Mouse (Mus musculus) urinary bladder, postnatal 14 days (tissue): ENCODE data around the gene Bcor.

Source experiments
- DNase-seq: peaks from one replicate; pipeline ENCODE4 v3.0.0; 2021; ENCODE audit warnings: low spot score

Bcor gene

DNA sequence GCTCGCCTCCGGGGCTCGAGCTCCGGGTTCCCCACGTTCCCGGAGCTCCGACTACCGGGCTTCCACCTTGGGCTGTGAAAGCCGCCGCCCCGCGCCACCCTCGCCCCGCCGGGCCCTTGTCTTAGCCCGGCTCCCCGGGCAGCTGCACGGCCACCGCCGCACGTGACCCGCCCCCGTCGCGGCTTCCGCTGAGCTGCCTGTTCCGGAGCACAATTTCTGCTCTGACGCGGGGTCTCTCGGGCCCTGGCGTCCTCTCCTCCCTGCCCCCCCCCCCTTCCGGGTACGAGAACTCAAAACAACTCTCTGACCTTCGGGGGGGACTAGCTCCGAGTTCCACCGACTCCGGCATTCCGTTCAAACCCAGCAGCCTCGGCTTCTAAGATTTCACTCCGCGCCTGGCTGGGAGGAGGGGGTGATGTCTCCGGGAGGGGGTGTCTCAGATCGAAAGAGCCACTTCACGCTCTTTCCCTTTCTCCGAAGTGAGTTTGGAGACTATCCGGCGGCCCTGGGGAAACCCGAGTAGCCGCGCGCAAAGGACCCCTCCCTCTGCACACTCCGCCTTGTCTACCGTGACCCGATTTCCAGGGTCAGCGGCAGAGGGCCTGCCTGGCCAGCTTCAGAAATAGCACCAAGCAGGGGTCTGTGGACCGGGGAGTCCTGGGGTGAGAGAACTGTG is at the start of gene Bcor:
Gene Bcor, minus strand, starts transcription at position 375 of the 676 bp plus-strand sequence.
- DNase-seq = peak; percentile 29

DNA sequence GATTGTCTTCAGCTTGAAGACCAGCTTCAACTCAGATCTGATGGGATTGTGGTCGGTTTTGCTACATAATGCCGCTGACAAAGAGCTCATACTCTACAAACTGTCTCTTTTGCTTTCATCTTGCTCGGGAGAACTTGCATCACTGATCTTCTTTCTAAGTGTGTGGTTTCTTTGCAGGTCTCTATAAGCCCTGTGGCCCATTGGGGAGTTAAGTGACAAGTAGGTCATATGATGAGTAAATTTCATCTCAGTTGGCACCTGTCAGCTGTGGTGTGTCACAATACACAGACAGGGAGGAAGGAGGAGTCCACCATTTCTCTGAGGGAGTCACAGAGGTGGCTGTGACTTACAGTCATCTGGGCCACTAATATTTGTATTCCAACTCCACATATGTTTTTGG is 42.8 kb upstream of the Bcor start:
- no peak for DNase-seq

DNA sequence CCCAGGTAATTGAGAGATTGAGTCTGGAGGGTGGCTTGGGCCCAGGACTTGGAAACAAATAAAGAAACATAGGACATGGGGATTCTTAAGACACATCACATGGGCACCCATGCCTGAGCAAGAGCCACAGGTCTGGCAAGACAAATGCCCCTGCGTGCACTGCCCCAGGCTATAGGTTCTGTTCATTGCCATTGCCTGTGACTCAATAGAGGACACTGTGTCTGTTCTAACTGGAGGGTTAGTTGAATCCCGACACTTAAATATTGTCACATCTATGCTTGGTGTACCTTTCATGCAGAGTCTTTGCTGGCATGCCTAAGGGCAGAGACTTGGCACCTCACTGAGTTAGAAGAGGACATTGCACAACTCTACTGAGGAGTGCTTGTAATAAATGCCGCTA is 41.0 kb upstream of the Bcor start:
- DNase-seq = no peak

DNA sequence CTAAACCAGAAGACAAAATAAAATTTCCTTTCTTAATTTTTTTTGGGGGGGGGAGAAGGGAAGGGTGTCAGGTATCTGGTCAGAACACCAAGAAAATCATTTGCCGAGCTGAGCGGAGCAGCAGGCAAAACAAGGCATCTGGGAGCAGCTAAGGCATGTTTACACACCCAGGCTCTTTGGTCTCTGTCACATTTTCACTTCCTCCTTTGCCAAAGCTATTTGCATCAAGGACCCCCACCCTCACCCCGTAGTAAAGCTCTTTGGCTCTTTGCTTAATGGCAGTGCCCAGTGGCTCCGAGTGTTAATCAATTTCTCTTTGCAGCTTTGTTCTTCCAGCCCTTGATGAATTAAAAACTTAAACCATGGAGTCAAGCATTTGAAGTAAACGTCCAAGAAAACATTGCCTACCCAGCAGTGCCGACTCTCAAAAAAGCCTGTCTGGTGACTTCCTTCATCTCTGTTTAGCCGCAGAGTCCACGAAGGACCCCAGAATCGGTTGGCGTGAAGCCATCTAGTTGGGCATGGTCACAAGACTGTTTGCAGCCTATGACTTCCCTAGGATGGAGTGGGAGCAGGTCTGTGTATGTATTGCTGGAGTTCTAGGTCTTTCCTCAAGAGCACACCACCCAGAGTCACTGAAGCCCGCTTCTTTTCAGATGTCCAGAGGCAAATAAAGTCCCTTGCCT is 35.2 kb upstream of the Bcor start:
- no peak for DNase-seq

DNA sequence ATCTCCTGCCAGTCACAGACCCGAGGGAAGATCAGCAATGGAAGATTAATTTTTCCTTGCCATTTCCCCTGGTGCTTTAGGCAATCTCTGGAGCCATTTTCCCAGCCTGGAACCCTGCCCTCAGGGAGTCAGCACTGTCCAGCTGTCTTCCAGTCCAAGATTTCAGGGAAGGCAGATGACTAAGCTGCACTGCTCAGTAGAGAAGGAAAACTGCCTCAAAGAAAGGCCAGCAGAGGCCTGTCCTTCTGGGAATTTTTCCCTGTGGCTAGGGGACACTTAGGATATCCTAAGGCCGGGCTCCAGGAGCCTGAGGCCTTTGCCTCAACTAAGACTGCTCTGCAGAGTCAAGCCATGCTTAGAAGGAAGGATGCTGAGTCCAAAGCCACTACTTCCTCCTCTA is 32.2 kb upstream of the Bcor start:
- no peak for DNase-seq

DNA sequence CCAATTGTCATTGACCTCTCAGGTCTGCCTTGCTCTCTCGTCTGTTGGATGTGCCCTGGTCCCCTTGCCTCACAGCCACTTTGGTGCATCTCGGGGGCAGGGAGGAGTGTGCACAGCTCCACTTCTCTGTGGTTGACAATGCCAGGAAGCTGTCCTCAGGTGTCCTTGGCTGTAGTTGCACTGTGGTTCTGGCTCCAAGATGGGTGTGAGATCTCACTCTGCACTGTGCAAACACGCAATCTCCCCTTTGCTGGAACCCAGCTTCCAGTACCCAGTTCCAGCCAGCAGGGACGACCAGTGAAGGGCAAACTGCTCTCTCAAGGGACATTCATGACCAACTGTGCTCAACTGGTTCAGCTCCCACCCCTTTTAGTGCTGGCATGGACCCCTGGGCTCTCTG is 29.4 kb upstream of the Bcor start:
- no peak for DNase-seq

DNA sequence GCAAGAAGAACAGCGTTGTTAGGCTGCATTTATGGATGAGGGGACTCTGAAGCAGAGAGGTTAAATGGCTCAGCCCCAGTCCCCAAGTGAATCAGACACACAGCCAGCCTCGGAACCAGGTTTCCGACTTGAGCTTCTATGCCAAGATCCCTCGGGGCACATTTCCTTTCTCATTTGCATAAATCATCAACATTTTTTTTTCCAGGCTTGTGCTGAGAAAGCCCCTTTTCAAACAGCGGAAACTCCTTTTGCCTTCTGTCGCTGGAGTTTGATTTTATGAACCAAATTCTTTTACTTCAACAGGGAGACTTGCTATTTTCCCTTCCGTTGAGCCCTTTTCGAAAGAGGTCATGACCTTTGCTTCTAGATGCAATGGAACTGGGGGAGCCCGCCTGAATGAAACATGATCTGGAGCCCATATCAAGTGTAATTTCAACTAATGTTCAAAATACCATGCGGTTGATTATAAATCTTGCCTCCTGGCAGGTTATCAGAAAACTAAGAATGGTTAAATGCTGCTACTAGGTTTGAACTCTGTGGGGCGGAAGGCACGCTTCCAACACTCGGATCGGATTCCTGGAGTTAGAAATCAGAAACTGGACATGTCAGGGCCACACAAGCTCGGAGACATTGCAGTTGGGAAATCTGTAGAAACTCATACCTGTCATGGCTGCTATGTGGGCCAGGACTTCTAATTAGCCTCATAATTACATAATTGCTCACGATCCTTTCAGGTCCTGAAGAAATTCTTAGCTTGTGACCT is 15.2 kb upstream of the Bcor start:
- DNase-seq = no peak

DNA sequence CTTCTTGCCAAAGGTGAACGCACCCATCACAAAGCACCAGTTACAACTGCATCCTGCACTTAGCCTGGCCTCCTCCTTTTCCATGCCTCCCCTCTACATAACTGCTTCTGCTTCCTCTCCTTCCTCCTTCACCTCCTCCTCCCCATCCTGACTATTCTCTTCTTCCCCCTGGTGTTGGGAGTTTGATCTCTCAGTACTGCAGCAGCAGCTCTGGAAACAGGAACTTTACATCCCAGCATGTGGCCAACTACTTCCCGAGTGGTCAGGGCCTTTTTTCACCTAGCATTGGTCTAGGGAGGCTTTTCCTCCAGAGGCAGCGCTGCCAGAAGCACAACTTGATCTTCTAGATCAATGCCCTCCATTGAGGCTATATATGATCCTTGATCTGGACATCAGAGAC is 10.0 kb upstream of the Bcor start:
- DNase-seq = no peak

DNA sequence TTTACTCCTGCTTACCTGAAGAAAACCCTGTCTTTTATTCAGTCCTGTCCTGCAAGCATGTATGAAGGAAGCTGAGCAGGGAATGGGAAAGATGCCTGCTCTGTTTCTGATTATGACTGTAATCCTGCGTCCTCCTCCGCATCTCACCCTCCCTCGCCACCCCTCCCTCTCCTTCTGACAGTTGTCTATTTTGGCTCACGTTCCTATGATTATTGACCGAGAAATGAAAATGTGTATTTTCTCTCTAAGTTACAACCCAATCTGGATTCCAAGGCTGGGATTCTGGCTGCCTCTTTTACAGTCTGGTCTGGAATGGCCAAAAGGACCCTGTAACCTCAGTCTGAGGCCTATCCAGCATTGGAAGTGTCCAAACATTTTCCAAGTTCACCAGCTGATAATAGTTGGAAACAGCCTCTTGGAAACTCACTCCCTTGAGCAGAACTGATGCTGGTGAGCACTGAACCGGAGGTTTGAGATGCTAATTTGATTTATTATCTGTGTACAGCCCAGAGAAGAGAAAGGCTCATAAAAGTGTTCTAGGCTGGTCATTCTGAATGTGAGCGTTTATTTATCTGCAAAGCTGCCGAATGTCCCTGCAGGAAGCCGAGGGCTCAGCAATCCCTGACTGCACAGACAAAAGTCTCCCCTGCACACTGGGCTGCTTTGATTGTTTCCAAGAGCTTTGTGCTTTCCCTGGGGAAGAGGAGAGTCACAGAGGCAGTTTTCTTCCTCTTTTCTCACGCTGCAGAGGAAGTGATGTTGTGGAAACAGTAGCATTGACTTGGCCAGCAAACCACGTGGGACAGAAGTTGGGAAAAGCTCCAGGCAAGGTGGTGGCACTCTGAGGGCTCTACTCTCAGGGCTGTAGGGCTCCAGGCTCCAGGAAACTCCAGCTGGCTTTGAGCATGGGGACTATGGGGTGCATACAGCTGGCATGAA is 4.7 kb upstream of the Bcor start:
- no peak for DNase-seq

DNA sequence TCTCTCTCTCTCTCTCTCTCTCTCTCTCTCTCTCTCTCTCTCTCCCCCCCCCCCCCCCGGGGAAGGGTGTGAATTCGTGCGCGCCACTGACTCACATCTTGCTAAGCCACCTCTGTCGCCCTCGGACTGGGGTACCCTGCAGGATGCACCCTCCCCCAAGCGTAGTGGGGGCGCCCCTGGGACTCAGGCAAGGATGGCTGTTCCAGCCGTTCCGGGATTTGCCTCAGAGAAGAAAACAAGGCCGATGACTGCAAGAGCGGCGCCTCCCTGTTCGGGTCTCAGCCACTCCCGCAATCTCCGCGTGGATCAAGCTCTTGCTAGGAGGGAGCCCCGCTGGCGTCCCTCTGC is 647 bp downstream of the Bcor start:
- no peak for DNase-seq

DNA sequence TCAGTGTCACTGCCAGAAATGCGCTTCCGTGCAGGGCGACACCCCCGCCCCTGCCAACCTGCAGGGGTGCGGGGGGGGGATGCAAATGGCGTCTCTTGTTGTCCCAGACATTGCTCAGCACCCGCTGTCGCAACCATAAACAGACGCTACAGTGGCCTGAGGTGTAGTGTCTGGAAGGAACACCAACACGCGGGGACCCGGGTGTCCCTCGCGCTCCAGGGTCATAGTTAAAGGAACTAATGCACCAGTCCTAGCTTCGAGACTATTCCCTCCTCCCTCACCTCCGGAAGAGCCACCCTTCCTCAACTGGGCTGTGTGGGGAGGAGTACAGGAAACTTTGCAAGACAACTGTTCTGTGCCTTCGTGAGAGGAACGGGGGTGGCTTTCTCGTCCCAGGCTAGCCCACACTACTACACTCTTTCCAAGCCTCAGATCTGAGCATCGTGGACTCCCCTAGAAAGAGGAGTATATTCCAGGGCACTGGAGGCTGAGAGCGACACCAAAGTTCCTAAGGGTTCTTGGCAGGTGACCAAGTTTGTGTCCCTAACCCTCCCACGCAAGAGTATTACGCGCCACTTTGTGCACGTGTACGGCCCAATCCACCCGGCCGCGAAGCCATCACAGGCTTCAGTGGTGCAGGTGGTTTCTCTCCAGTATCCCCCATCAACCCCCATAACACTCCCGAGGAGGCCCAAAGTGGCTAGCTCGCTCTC is 1.2 kb downstream of the Bcor start:
- no peak for DNase-seq

DNA sequence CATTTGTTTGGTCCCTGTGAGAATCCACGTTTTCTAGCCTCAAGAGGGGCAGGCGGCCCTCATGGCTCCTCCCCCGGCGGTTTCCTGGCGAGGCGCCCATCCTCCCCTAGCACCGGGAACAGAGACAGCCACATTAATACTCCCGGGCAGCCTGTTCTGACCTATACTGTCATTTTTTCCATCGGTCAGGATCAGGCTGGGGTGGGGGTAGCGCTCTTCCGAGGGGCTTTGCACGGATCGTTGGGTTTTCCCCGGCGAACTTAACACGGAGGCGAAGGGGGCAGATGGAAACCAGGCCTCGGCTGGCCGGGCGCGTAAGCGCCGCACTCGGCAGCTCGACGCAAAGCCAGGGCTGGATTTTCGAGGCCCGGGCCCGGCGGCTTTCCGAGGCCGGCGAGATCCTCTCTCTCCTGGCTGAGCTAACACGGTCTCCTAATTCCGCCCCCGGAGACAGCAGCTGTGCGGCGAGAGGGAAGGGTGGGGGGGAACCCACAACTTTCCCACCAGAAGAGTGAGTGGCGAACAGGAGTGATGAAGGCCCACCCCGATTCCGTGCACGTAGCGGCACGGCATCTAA is 1.8 kb downstream of the Bcor start:
- DNase-seq = peak; percentile 66

DNA sequence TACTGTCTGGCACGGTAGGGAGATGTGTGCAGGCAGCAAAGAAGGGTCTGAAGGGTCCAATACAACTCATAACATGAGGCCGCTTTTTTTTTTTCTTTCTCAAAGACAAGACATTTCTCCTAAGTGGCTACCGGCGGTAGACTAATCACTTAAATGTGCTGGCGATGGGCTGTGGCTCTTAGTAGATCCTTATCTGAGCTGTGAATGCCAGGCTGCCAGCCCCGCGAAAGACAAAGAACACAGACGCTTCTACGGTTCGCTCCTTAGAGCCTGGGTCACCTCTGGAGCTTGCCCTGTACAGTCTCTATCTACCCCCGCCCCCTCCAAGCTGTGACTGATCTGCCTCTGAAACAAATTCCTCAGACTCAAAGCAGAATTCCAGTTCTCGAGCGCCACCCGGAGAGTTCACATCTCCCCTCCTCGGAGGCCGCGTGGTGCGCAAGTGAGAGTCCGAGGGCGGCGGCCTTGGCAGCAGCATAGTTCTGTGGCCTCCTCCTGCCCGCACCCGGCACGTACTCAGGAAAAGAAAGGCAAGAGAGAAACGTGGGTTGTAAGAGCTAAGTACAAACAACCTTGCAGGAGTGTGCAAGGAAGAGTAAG is 2.7 kb downstream of the Bcor start:
- DNase-seq = no peak

DNA sequence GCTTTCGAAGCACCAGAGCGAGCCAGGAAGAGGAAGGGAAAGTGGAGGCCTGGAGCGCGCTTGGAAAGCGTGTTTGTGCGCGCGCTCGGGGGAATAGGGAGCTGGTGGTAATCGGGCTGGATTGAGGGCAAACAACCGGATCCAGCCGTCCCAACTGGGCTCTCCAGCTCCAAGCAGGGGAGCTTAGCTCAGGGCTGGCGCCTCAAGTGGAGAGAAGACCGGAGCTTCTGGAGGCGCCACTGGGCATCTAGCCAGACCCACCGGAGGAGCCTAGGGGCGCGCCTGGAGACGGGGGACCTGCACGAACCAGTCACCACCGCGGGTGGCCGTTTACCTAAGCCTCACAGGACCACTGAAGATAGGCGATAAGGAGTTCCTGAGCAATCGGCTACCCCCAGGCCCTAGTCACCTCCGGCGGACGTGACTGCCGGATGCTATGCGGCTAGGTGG is 4.3 kb downstream of the Bcor start:
- no peak for DNase-seq

DNA sequence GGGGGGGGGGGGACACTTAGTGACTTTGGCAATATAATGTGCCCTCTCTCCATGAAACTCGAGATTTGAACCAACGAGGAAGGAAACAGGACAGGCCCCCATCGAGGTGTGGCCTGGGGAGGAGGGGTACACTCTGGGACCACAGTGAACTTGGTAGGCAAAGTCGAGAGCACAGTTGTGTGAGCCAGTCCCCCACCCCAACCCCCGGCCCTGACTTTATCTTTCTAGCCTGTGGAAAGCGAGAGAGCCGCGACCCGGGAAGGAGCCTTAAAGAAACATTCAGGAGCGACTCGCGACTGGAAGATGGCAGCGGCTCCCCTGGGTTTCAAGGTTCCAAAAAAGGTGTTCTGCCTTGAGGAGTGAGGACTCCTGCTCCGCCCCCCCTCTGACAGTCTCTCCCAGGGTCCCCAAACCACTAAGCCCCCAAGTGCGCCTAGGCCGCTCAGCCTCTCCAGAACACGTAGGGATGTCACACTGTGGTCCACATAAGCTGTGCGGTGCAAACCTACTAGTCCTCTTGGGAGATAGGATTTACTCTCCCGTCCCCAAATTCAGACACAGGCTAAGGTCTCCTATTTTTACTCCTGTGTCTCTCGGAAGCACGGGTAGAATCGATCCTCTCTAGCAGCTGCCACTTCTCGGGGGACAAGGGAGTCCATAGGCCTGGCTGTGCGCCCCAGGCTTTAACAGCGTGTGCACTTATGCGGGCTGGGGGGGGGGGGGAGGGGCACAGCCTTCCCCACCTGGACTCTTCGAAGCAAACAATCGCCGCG is 4.9 kb downstream of the Bcor start:
- DNase-seq = no peak

DNA sequence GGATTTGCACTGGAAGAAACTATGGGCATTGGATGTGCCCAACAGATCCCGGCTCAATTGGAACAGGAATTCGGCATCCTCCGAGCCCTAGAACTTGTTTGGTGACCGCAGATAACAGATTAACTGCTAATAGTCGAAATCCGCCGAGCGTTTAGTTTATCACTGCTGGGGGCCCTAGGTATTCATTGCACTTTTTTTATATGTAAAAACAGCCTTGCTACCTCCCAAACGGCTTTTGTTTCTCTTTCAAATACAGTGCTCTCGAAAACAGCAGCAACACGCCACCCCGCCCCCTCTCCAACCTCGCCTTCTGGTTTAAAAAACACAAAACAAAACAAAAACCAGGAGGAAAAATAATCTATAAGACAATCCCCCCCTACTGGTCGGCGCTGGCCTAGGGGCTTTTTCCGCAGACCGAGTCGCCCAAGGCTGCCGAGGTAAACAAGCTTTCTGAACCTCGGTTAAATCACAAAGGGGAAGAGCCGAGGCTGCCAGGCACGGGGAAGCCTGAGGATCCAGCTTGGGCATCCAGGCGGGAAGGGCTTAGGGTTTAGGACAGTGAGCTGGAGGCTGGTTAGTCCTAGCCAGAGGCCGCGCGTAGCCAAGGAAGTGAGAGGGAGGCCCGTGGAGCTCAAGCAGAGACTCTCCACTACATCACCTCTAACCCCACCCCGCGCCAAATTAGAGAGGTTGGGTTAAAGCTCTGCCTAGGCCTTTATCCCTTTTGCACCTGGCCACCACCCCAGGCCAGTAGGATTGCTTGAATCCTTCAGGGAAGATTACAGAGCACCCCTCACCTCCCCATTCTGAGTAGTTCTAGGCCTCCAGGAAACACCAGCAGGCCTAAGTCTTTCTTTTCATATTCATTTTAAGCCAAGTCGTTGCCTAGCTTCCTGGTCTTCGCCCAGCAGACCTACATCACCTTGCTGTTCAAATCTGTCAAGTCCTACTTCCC is 6.7 kb downstream of the Bcor start:
- DNase-seq = no peak

DNA sequence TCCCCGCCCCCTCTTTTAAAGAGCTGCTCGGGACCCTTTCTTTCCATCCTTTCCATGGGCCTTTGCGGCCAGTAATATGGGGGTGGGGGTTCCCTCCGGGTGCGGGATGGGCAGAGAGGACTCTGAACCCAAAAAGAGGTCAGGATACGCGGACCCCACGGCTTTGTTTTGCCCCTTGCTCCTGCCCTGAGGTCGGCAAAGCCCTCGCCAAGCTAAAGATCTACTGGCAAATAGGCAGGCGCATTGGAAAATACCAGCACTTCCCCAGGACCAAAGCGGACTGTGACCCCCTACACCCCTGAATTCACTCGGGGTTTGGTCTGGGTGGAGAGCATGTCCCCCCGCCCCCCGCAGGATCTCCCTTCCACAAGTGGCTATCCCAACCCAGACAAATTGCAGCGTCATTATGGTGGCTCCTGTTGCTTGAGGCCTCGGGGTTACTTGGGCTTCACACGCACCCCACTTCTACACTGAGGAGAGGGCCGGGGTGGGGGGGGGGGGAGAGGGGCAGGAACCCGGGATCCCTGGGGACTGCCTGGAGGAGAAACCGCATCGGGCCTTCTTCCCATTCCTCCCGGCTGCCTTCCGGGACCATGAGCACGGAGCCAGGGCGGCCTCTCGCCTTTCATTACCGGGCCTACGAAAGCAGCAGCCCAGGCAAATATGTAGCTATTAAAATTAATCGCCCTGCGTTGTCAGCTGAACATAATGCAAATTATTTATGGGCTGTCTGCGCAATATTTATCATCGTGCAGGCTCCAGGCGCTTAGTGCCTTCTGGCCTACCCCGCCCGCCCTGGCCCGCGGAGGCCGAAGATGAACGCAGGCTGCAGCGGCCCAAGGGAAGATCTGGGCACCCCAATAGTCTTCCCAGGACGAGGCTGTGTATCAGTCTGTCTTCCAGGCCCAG is 7.9 kb downstream of the Bcor start:
- no peak for DNase-seq
